ENCODE assay signal across 21 mouse cellular contexts in the genomic region with DNA sequence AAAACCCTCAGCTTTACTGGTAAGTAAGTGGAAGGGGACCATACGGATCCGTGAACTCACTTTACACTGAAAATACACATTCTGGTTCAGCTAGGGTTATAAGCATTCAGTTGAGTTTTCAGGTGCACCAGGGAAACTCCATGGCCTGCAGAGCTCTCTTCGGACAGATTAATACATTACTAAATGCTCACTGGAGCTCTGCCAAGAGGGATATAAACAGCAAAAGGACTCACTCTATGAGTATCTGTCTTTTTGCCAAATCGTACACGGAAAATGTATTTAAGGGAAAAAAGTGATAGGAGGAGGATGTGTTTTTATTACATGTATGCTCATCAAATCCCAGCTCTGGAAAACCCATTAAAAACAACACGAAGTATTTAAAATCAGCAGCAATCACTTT.
DNase-seq lines count a peak whose midpoint lies in the region; ATAC-seq and TF ChIP-seq lines count a peak whose summit lies in the region.
"Had no signal": no experiment of that assay in that cellular context is flagged by ENCODE, and none has a peak within 500 bp of the region (broad histone marks: within the 10 kb centered on the region; RNA-seq: fewer than 3 reads in every experiment).

No protein-coding gene starts in this region.

- no peaks in the 10 kb centered on the region for H3K27me3 ChIP-seq in lung, embryonic 14.5 days (ENCODE audit: insufficient read depth, low read length)
- H3K27me3 ChIP-seq in liver, postnatal 0 days (ENCODE audit: insufficient read depth, low read length) = no peaks in the 10 kb centered on the region
- H3K27me3 ChIP-seq: forebrain, embryonic 12.5 days; heart, embryonic 15.5 days; intestine, embryonic 15.5 days; liver, embryonic 13.5 days; midbrain, embryonic 12.5 days had no signal

- H3K4me3 ChIP-seq in lung, embryonic 14.5 days (ENCODE audit: low read depth, low read length) = no peak overlapping the region
- H3K4me3 ChIP-seq in liver, postnatal 0 days (ENCODE audit: low read depth, low read length) = no peak overlapping the region
- H3K4me3 ChIP-seq: forebrain, embryonic 12.5 days; heart, adult 2 months; heart, embryonic 15.5 days; intestine, embryonic 15.5 days; liver, embryonic 13.5 days; midbrain, embryonic 12.5 days had no signal

- H3K9ac ChIP-seq in lung, embryonic 14.5 days = no peak overlapping the region
- H3K9ac ChIP-seq in liver, postnatal 0 days (replicated peaks) = no peak overlapping the region
- H3K9ac ChIP-seq: forebrain, embryonic 12.5 days; heart, embryonic 15.5 days; intestine, embryonic 15.5 days; liver, embryonic 13.5 days; midbrain, embryonic 12.5 days had no signal

- no peaks in the 10 kb centered on the region for H3K9me3 ChIP-seq in lung, embryonic 14.5 days (ENCODE audit: low read depth, low read length)
- no peaks in the 10 kb centered on the region for H3K9me3 ChIP-seq in liver, postnatal 0 days (ENCODE audit: low read length)
- H3K9me3 ChIP-seq: forebrain, embryonic 12.5 days; heart, embryonic 15.5 days; intestine, embryonic 15.5 days; liver, embryonic 13.5 days; midbrain, embryonic 12.5 days had no signal

- no peak overlapping the region for H3K27ac ChIP-seq in lung, embryonic 14.5 days (ENCODE audit: low read depth)
- H3K27ac ChIP-seq in liver, postnatal 0 days (ENCODE audit: low read depth) = no peak overlapping the region
- H3K27ac ChIP-seq: forebrain, embryonic 12.5 days; heart, adult 2 months; intestine, embryonic 15.5 days; liver, embryonic 13.5 days; midbrain, embryonic 12.5 days had no signal

- TF ChIP-seq CTCF in lung, embryonic 14.5 days (IDR thresholded peaks at IDR 0.05; ENCODE audit: low read depth) = no peak
- TF ChIP-seq CTCF in liver, postnatal 0 days (IDR thresholded peaks at IDR 0.05; ENCODE audit: low read depth) = no peak

- H3K4me1 ChIP-seq in lung, embryonic 14.5 days (ENCODE audit: insufficient read depth) = no peaks in the 10 kb centered on the region
- H3K4me1 ChIP-seq in liver, postnatal 0 days (ENCODE audit: insufficient read depth) = no peaks in the 10 kb centered on the region
- H3K4me1 ChIP-seq: liver, embryonic 13.5 days had no signal

- ATAC-seq in lung, embryonic 14.5 days (ENCODE audit: insufficient read depth) = no peak
- no peak for ATAC-seq in liver, postnatal 0 days
- ATAC-seq: hindbrain, embryonic 16.5 days; intestine, embryonic 15.5 days had no signal

- DNase-seq in kidney, adult 9 months = peak; percentile 79
- no peak for DNase-seq in kidney, adult 11 months
- DNase-seq in lung, embryonic 14.5 days = peak; percentile 82
- DNase-seq in lung, postnatal 10 days = no peak
- peak; percentile 65 for DNase-seq in NIH3T3 (ENCODE audit: low read depth)
- peak; percentile 32 to 62 for DNase-seq in kidney, postnatal 36 days
- DNase-seq in liver, postnatal 0 days = no peak
- DNase-seq: adrenal gland, postnatal 36 days; cerebellum, adult 9-11 months; gastrocnemius, postnatal 36 days; liver, embryonic 13.5 days; lung, postnatal 14 days; retina, postnatal 1 day; right cerebral cortex, postnatal 25 days; spleen, adult 18-20 months had no signal

- 34% methylated on average over 6 of the region's 6 CpGs for WGBS in lung, embryonic 14.5 days
- 71% methylated on average over 6 of the region's 6 CpGs for WGBS in liver, postnatal 0 days (ENCODE audit: insufficient replicate concordance)

- no peak for TF ChIP-seq EP300 in liver, postnatal 0 days (IDR thresholded peaks at IDR 0.05; ENCODE audit: low read depth)

- H3K4me2 ChIP-seq in lung, embryonic 14.5 days = no peak overlapping the region
- H3K4me2 ChIP-seq in liver, postnatal 0 days (ENCODE audit: low read depth, low read length) = no peak overlapping the region
- H3K4me2 ChIP-seq: forebrain, embryonic 12.5 days; heart, embryonic 15.5 days; intestine, embryonic 15.5 days; liver, embryonic 13.5 days; midbrain, embryonic 12.5 days had no signal

- H3K36me3 ChIP-seq in lung, embryonic 14.5 days (ENCODE audit: insufficient read depth) = no peaks in the 10 kb centered on the region
- H3K36me3 ChIP-seq in liver, postnatal 0 days (replicated peaks; ENCODE audit: insufficient read depth, low read length) = no peaks in the 10 kb centered on the region
- H3K36me3 ChIP-seq: forebrain, embryonic 12.5 days; heart, embryonic 15.5 days; intestine, embryonic 15.5 days; liver, embryonic 13.5 days; midbrain, embryonic 12.5 days had no signal

Comparison
In these comparisons a context has a peak if more than half of its experiments do, and no peak if none do; other contexts are left out.
1. DNase-seq: peak in kidney, adult 9 months (single experiment), lung, embryonic 14.5 days (single experiment), NIH3T3 (single experiment) and kidney, postnatal 36 days (2 of 2); none in kidney, adult 11 months (single experiment), lung, postnatal 10 days (single experiment) and liver, postnatal 0 days (single experiment).